Mouse (Mus musculus) lung, embryonic 15.5 days (tissue): ENCODE results near the gene Ift46. TPM values are rescaled to one million over a fixed set of nuclear protein-coding genes. Genes with fewer than 3 reads are reported as not detected.

ENCODE experiments used
- ATAC-seq: fragments of 200-750 bp; cut with Nextera tagmentation; 2 replicates; pipeline ENCODE4 v1.8.0; 2017; ENCODE audit warnings: moderate number of reproducible peaks, borderline replicate concordance; ENCODE audit not compliant: low FRiP score, low TSS enrichment; ENCODE audit errors: extremely low read depth
- H3K27ac ChIP-seq: fragments of 300-500 bp; sonication (generic); 2 replicates; pipeline ENCODE4 v1.5.1; 2015; ENCODE audit warnings: moderate library complexity, mild to moderate bottlenecking, inconsistent platforms
- H3K27me3 ChIP-seq: fragments of 300-500 bp; sonication (generic); 2 replicates; pipeline ENCODE4 v1.6.1; 2015; ENCODE audit warnings: inconsistent platforms
- H3K36me3 ChIP-seq: fragments of 300-500 bp; sonication (generic); 2 replicates; pipeline ENCODE4 v1.6.1; 2015; ENCODE audit warnings: inconsistent platforms
- H3K4me1 ChIP-seq: fragments of 300-500 bp; sonication (generic); 2 replicates; pipeline ENCODE4 v1.6.1; 2015; ENCODE audit warnings: inconsistent platforms
- H3K4me2 ChIP-seq: fragments of 300-500 bp; sonication (generic); 2 replicates; pipeline ENCODE4 v1.6.1; 2015; ENCODE audit warnings: inconsistent platforms, mild to moderate bottlenecking, moderate library complexity
- H3K4me3 ChIP-seq: fragments of 300-500 bp; sonication (generic); 2 replicates; pipeline ENCODE4 v1.5.1; 2015; ENCODE audit warnings: mild to moderate bottlenecking, inconsistent platforms
- H3K9ac ChIP-seq: fragments of 300-500 bp; sonication (generic); 2 replicates; pipeline ENCODE4 v1.6.1; 2015; ENCODE audit warnings: inconsistent platforms
- H3K9me3 ChIP-seq: fragments of 300-500 bp; sonication (generic); 2 replicates; pipeline ENCODE4 v1.6.1; 2016; ENCODE audit warnings: inconsistent platforms
- WGBS: fragments of 180-500 bp; shearing (Covaris S2); methylation state at CpG from one replicate; pipeline ENCODE4 v1.1.7; 2015; 5-methylcytosine and 5-hydroxymethylcytosine counted together
- polyA plus RNA-seq: library from polyadenylated mRNA; unstranded; fragments of >200 nt; fragmentation: Nextera tagmentation; extraction: Ambion mirVana; gene quantifications from 2 replicates; pipeline ENCODE4 v1.2.1, GENCODE M21; 2015

Gene Ift46
- polyA plus RNA-seq, 1 experiment from 2014 or later = 99.1 TPM

- ATAC-seq = no peak
- peaks cover 99% of the 10 kb centered on the region for H3K36me3 ChIP-seq
- H3K9me3 ChIP-seq = no peaks in the 10 kb centered on the region
- H3K27me3 ChIP-seq = no peaks in the 10 kb centered on the region
- WGBS = 89% methylated on average over 15 of the region's 15 CpGs
- H3K9ac ChIP-seq = no peak overlapping the region
- H3K4me2 ChIP-seq = no peak overlapping the region
- H3K4me1 ChIP-seq = no peaks in the 10 kb centered on the region
- H3K4me3 ChIP-seq = no peak overlapping the region
- H3K27ac ChIP-seq = no peak overlapping the region
Observed at GRCm38 (mm10) chr9:44819920-44820827, 52.5 kb downstream of the Ift46 start.

- Histone ChIP-seq H3K9me3 (no peaks in the 10 kb centered on the region), H3K9ac (no peak overlapping the region), H3K4me1 (no peaks in the 10 kb centered on the region), H3K27ac (no peak overlapping the region), H3K27me3 (no peaks in the 10 kb centered on the region), H3K4me2 (no peak overlapping the region), H3K4me3 (no peak overlapping the region), H3K36me3 (peaks cover 93% of the 10 kb centered on the region)
- ATAC-seq = no peak
- WGBS = 65% methylated on average over 7 of the region's 7 CpGs
Observed at GRCm38 (mm10) chr9:44826660-44827059, 59.0 kb downstream of the Ift46 start.

DNA sequence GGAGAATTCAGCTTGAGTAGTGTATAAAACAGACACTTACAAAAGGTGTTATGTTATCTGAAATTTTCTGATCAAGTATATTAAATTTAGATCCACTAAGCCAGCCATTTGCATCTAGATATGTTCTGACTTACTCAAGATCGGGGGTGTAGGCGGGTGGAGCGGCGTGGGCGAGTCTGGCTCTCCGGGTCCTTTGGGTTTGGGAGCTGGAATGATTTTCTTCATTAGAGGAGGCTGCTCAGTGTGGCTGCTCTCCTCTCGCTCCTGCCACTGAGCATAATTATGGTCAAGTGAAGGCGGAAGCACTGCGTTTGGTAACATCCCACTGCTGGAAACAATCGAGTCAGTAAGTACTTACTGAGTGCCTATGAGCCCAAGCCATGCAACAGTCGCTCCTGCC is 61.2 kb downstream of the Ift46 start:
- WGBS = 91% methylated on average over 11 of the region's 11 CpGs
- no peak overlapping the region for H3K9ac ChIP-seq

DNA sequence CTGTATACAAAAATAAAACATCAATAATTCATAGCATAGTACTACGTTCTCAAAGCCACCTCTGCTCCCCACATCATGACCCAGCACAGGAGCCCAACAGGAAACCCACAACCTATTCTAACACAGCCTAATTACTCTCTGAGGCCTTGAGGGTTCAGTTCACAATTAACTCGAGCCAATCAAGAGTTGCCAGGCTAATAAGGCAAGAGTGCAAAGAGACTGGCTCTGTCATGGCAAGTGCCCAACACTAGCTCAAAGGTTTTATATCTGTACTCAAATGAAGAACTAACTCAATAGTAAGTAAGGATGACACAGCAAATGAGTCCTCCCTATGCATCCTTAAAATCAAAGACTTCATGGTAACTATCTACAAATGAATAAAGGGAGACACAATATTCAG is 62.8 kb downstream of the Ift46 start:
- H3K27me3 ChIP-seq = no peaks in the 10 kb centered on the region
- H3K9ac ChIP-seq = no peak overlapping the region
- H3K27ac ChIP-seq = no peak overlapping the region
- H3K4me2 ChIP-seq = no peak overlapping the region
- peaks cover 92% of the 10 kb centered on the region for H3K36me3 ChIP-seq
- ATAC-seq = no peak
- H3K9me3 ChIP-seq = no peaks in the 10 kb centered on the region
- H3K4me1 ChIP-seq = no peaks in the 10 kb centered on the region
- 84% methylated on average over 2 of the region's 2 CpGs for WGBS
- H3K4me3 ChIP-seq = no peak overlapping the region

More for the DNA sequence above, 61.2 kb downstream of the Ift46 start:
- Histone ChIP-seq H3K4me3 (no peak overlapping the region), H3K27me3 (no peaks in the 10 kb centered on the region), H3K36me3 (peaks cover 92% of the 10 kb centered on the region), H3K9me3 (no peaks in the 10 kb centered on the region), H3K4me1 (no peaks in the 10 kb centered on the region), H3K27ac (no peak overlapping the region), H3K4me2 (no peak overlapping the region)
- ATAC-seq = no peak

DNA sequence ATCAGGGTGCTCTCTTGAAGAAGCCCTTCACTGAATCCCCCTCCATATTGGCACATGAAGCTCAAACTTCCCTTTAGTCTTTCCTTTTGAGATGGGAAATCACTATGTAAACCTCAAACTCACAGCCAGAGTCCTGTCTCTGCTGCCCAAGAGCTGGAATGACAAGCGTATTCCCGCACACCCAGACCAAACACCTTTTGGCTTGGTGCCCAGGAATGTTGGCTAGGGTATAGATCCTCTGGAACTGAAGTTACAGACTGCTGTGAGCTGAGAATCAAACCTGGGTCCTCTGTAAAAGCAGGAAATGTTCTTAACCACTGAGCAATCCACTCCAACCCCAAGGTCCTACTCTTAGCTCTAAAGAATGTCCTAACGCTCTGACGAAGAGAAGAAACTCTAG is 64.6 kb downstream of the Ift46 start:
- H3K4me2 ChIP-seq = no peak overlapping the region
- H3K4me3 ChIP-seq = no peak overlapping the region
- H3K9ac ChIP-seq = no peak overlapping the region
- no peaks in the 10 kb centered on the region for H3K9me3 ChIP-seq
- no peaks in the 10 kb centered on the region for H3K4me1 ChIP-seq
- no peak overlapping the region for H3K27ac ChIP-seq
- no peaks in the 10 kb centered on the region for H3K27me3 ChIP-seq
- 58% methylated on average over 4 of the region's 4 CpGs for WGBS
- peaks cover 87% of the 10 kb centered on the region for H3K36me3 ChIP-seq
- ATAC-seq = no peak

DNA sequence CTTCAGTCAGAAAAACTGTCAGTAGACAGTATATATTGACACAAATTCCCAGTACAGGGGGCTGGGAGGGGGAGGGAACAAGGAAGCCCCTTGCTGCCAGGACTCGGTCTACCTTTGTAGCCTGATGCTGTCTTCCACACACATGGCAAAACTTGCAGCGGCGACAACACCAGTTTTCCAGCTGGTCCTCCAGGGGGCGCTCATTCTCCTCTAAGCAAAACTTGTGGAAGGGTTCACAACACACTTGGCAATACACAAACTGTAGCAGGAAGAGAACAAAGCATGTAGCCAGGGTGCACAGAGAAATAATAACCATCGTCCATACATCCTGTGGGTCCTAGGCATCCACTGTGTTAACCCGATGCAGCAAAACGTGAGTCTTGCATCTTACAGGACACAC is 68.7 kb downstream of the Ift46 start:
- H3K4me2 ChIP-seq = no peak overlapping the region
- no peaks in the 10 kb centered on the region for H3K9me3 ChIP-seq
- H3K36me3 ChIP-seq = peaks cover 84% of the 10 kb centered on the region
- H3K9ac ChIP-seq = no peak overlapping the region
- H3K4me1 ChIP-seq = no peaks in the 10 kb centered on the region
- H3K27me3 ChIP-seq = no peaks in the 10 kb centered on the region
- no peak overlapping the region for H3K27ac ChIP-seq
- no peak overlapping the region for H3K4me3 ChIP-seq
- no peak for ATAC-seq
- WGBS = 50% methylated on average over 7 of the region's 7 CpGs

GRCm38 (mm10) chr9:44841241-44841640 is 73.5 kb downstream of the Ift46 start:
- Histone ChIP-seq H3K4me3 (no peak overlapping the region), H3K9me3 (no peaks in the 10 kb centered on the region), H3K27me3 (no peaks in the 10 kb centered on the region), H3K36me3 (peaks cover 86% of the 10 kb centered on the region), H3K27ac (no peak overlapping the region), H3K4me2 (no peak overlapping the region), H3K9ac (no peak overlapping the region), H3K4me1 (no peaks in the 10 kb centered on the region)
- WGBS = 85% methylated on average over 10 of the region's 10 CpGs
- no peak for ATAC-seq

Other genes starting within 250 kb of the Ift46 start
- not detected in 2 replicates for gene Cxcr5, start 206.0 kb upstream of the Ift46 start, polyA plus RNA-seq
- gene Ddx6, start 163.0 kb upstream of the Ift46 start, polyA plus RNA-seq = 20.7 and 22.5 TPM in 2 replicates
- not detected in 2 replicates for gene Treh, start 94.7 kb upstream of the Ift46 start, polyA plus RNA-seq
- gene Phldb1, start 32.7 kb upstream of the Ift46 start, polyA plus RNA-seq = 26.6 and 33.2 TPM in 2 replicates
- 193 and 199 TPM in 2 replicates for gene Arcn1, start 63 bp upstream of the Ift46 start, polyA plus RNA-seq
- gene Tmem25, start 31.4 kb downstream of the Ift46 start, polyA plus RNA-seq = 1.0 and 1.2 TPM in 2 replicates
- gene Ttc36, start 35.2 kb downstream of the Ift46 start, polyA plus RNA-seq = 0.67 and 1.2 TPM in 2 replicates
- 11.2 and 15.5 TPM in 2 replicates for gene Kmt2a, start 113.4 kb downstream of the Ift46 start, polyA plus RNA-seq
- gene Atp5l, start 152.8 kb downstream of the Ift46 start, polyA plus RNA-seq = 636 and 712 TPM in 2 replicates
- gene Ube4a, start 197.7 kb downstream of the Ift46 start, polyA plus RNA-seq = 21.7 and 25.7 TPM in 2 replicates
- gene Cd3g, start 212.5 kb downstream of the Ift46 start, polyA plus RNA-seq = 4.3 and 20.4 TPM in 2 replicates
- 1.1 and 6.2 TPM in 2 replicates for gene Cd3d, start 213.9 kb downstream of the Ift46 start, polyA plus RNA-seq
- gene Cd3e, start 241.7 kb downstream of the Ift46 start, polyA plus RNA-seq = 1.9 and 12.6 TPM in 2 replicates